Mouse (Mus musculus) intestine, embryonic 15.5 days (tissue): ENCODE data around the gene Arhgef10l. TPM values are rescaled to one million over a fixed set of nuclear protein-coding genes. Genes with fewer than 3 reads are reported as not detected.
A peak's percentile ranks its signal among the peaks of the same experiment; 100 is the strongest.

ENCODE experiments used
- ATAC-seq: fragments of 200-750 bp; cut with Nextera tagmentation; 2 replicates; pipeline ENCODE4 v1.8.0; 2017; ENCODE audit warnings: moderate TSS enrichment, moderate library complexity
- H3K27ac ChIP-seq: fragments of 300-500 bp; sonication (generic); 2 replicates; pipeline ENCODE4 v1.5.1; 2015; ENCODE audit warnings: mild to moderate bottlenecking, inconsistent platforms
- H3K27me3 ChIP-seq: fragments of 300-500 bp; sonication (generic); replicated peaks from 2 replicates; pipeline ENCODE4 v1.6.1; 2015; ENCODE audit warnings: inconsistent platforms
- H3K36me3 ChIP-seq: fragments of 300-500 bp; sonication (generic); 2 replicates; pipeline ENCODE4 v1.6.1; 2015; ENCODE audit warnings: inconsistent platforms
- H3K4me1 ChIP-seq: fragments of 300-500 bp; sonication (generic); replicated peaks from 2 replicates; pipeline ENCODE4 v1.6.1; 2015; ENCODE audit warnings: inconsistent platforms
- H3K4me2 ChIP-seq: fragments of 300-500 bp; sonication (generic); replicated peaks from 2 replicates; pipeline ENCODE4 v1.6.1; 2015; ENCODE audit warnings: mild to moderate bottlenecking, inconsistent platforms
- H3K4me3 ChIP-seq: fragments of 300-500 bp; sonication (generic); replicated peaks from 2 replicates; pipeline ENCODE4 v1.5.1; 2015; ENCODE audit warnings: inconsistent platforms
- H3K9ac ChIP-seq: fragments of 300-500 bp; sonication (generic); 2 replicates; pipeline ENCODE4 v1.6.1; 2015; ENCODE audit warnings: inconsistent platforms
- H3K9me3 ChIP-seq: fragments of 300-500 bp; sonication (generic); 2 replicates; pipeline ENCODE4 v1.6.1; 2016; ENCODE audit warnings: inconsistent platforms
- WGBS: fragments of 180-500 bp; shearing (Covaris S2); methylation state at CpG from one replicate; pipeline ENCODE4 v1.1.7; 2015; 5-methylcytosine and 5-hydroxymethylcytosine counted together
- polyA plus RNA-seq: library from polyadenylated mRNA; unstranded; fragments of >200 nt; fragmentation: Nextera tagmentation; extraction: Ambion mirVana; gene quantifications from 2 replicates; pipeline ENCODE4 v1.2.1, GENCODE M21; 2015

The Arhgef10l gene
- polyA plus RNA-seq, 1 experiment from 2014 or later, result 15.3 TPM

DNA sequence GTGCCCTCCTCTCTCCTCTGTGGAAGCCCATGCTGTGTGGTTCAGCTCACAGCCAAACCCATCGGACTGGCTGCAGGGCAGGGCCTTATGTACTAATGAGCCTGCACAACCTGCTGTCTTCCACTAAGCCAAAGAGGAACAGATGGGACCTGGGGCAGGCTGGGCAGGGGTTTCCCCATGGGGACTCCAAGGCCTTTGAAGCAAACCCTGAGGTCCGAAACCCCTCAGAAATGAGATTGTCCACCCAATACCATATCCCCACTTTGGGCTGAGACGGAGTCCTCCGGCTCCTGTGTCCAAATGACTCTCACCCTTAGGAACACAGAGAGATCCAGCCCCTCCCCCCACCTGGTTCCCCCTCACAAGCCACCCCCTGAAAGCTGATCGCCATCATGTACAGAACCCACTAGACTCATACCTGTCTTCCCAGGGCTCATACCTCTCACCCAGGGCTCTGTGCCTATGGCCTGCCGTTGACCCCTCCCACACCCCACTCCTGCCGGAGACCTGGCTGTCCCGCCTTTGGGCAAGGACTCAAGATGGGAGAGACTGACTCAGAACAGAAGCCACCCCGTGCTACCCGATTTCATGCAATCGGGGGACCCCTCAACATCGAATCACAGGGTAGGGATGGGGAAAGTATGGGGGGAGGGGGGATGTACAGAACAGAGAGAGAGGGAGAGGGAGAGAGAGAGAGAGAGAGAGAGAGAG lies 17.9 kb downstream of the Arhgef10l start:
- Histone ChIP-seq H3K9me3 (no peaks in the 10 kb centered on the region), H3K27me3 (no peaks in the 10 kb centered on the region), H3K9ac (peak overlapping the region; percentile 90), H3K27ac (peak overlapping the region; percentile 86; the same call in 1 of the 2 replicates), H3K4me2 (peak overlapping the region; percentile 79), H3K4me1 (peaks cover 24% of the 10 kb centered on the region), H3K36me3 (no peaks in the 10 kb centered on the region), H3K4me3 (peak overlapping the region; percentile 75)
- WGBS, result 7% methylated on average over 12 of the region's 12 CpGs
- ATAC-seq, result peak; percentile 62

DNA sequence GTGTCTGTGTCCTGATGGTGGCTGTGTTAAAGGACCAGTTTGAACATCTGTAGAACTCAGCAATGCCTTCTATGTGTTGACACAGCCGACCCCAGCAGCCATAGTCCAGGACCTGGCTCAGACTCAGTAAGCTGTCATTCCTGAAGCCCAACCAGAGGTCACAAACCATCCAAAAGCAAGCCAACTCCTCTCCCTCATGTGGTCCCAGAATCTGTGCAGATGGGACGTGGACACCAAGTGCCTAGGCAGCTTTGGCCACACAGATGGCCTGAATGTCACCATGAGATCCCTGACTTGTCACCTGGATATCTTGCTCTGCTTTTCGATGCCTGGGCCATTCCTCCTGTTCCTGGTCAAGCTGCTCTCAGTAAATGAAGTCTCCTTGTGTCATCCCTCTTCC lies 20.2 kb downstream of the Arhgef10l start:
- ATAC-seq, result no peak
- Histone ChIP-seq H3K4me2 (no peak overlapping the region), H3K9ac (no peak overlapping the region), H3K4me3 (no peak overlapping the region), H3K27me3 (no peaks in the 10 kb centered on the region), H3K27ac (no peak overlapping the region), H3K4me1 (peaks cover 28% of the 10 kb centered on the region), H3K9me3 (no peaks in the 10 kb centered on the region), H3K36me3 (0 out of 2 replicates have a peak, but pooled peaks cover 3% of the 10 kb centered on the region)
- 85% methylated on average over 3 of the region's 3 CpGs for WGBS

DNA sequence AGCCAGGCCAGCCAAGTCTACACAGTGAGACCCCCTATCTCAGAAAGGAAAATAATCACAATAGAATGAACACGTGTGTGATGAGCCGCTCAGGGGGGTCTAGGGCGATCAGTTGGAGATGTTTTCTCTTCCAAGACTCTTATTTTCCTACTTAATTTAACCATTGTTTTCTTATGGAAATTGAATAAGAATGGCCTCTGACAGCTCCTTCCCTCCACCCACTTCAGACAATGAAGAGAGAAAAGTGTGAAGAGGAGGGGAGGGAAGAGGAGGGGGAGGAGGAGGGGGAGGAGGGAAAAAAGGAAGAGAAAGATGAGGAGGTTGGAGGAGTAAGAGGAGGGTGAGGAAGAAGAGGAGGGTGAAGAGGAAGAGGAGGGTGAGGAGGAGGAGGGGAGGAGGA lies 21.1 kb downstream of the Arhgef10l start:
- WGBS, result 64% methylated on average over 3 of the region's 3 CpGs
- no peak for ATAC-seq
- peaks cover 30% of the 10 kb centered on the region for H3K4me1 ChIP-seq

GRCm38 (mm10) chr4:140644276-140644675 lies 21.5 kb downstream of the Arhgef10l start:
- peaks cover 26% of the 10 kb centered on the region for H3K4me1 ChIP-seq

More for the DNA sequence above, 21.1 kb downstream of the Arhgef10l start:
- Histone ChIP-seq H3K27me3 (no peaks in the 10 kb centered on the region), H3K9me3 (no peaks in the 10 kb centered on the region), H3K4me2 (no peak overlapping the region), H3K4me3 (no peak overlapping the region), H3K36me3 (0 out of 2 replicates have a peak, but pooled peaks cover 3% of the 10 kb centered on the region), H3K9ac (no peak overlapping the region), H3K27ac (no peak overlapping the region)

GRCm38 (mm10) chr4:140642378-140642777 lies 23.4 kb downstream of the Arhgef10l start:
- H3K36me3 ChIP-seq, result 0 out of 2 replicates have a peak, but pooled peaks cover 3% of the 10 kb centered on the region
- H3K4me2 ChIP-seq, result no peak overlapping the region
- H3K4me3 ChIP-seq, result no peak overlapping the region
- H3K27ac ChIP-seq, result no peak overlapping the region
- H3K9me3 ChIP-seq, result no peaks in the 10 kb centered on the region
- ATAC-seq, result no peak
- peaks cover 15% of the 10 kb centered on the region for H3K4me1 ChIP-seq
- no peaks in the 10 kb centered on the region for H3K27me3 ChIP-seq
- 75% methylated on average over 4 of the region's 4 CpGs for WGBS
- H3K9ac ChIP-seq, result no peak overlapping the region

More at GRCm38 (mm10) chr4:140644276-140644675, 21.5 kb downstream of the Arhgef10l start:
- 0 out of 2 replicates have a peak, but pooled peaks cover 3% of the 10 kb centered on the region for H3K36me3 ChIP-seq
- WGBS, result 78% methylated on average over 6 of the region's 6 CpGs
- H3K9ac ChIP-seq, result no peak overlapping the region
- H3K9me3 ChIP-seq, result no peaks in the 10 kb centered on the region
- no peaks in the 10 kb centered on the region for H3K27me3 ChIP-seq
- ATAC-seq, result no peak
- no peak overlapping the region for H3K27ac ChIP-seq
- H3K4me2 ChIP-seq, result no peak overlapping the region
- no peak overlapping the region for H3K4me3 ChIP-seq

GRCm38 (mm10) chr4:140641414-140641918 lies 24.3 kb downstream of the Arhgef10l start:
- no peak overlapping the region for H3K9ac ChIP-seq
- no peak overlapping the region for H3K4me3 ChIP-seq
- H3K27ac ChIP-seq, result no peak overlapping the region
- H3K36me3 ChIP-seq, result 0 out of 2 replicates have a peak, but pooled peaks cover 3% of the 10 kb centered on the region
- no peaks in the 10 kb centered on the region for H3K9me3 ChIP-seq
- no peaks in the 10 kb centered on the region for H3K27me3 ChIP-seq
- H3K4me1 ChIP-seq, result peaks cover 10% of the 10 kb centered on the region
- ATAC-seq, result no peak
- WGBS, result 58% methylated on average over 5 of the region's 5 CpGs
- no peak overlapping the region for H3K4me2 ChIP-seq

- H3K36me3 ChIP-seq, result 0 out of 2 replicates have a peak, but pooled peaks cover 3% of the 10 kb centered on the region
- WGBS, result 76% methylated on average over 9 of the region's 9 CpGs
- no peak overlapping the region for H3K9ac ChIP-seq
- H3K4me2 ChIP-seq, result no peak overlapping the region
- H3K4me3 ChIP-seq, result no peak overlapping the region
- H3K4me1 ChIP-seq, result peaks cover 18% of the 10 kb centered on the region
- no peaks in the 10 kb centered on the region for H3K9me3 ChIP-seq
- H3K27me3 ChIP-seq, result no peaks in the 10 kb centered on the region
- no peak for ATAC-seq
- no peak overlapping the region for H3K27ac ChIP-seq
Measured at GRCm38 (mm10) chr4:140640668-140641067, 25.1 kb downstream of the Arhgef10l start.

DNA sequence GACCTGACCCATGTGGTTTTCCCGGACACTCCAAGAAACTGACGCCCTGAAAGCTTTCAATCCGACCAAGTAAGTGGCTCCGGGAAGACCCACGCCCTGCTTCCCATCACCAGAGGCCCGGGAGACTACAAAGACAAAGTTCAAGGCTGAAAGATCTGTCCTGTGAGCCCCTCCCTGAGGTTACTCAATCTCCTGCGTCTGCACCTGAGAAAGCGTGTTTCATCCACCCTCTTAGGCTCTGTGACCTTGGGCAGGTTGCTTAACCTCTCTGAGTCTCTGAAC lies 25.6 kb downstream of the Arhgef10l start:
- H3K27ac ChIP-seq, result no peak overlapping the region
- H3K27me3 ChIP-seq, result no peaks in the 10 kb centered on the region
- WGBS, result 66% methylated on average over 8 of the region's 8 CpGs
- no peaks in the 10 kb centered on the region for H3K9me3 ChIP-seq
- peak; percentile 62 for ATAC-seq
- peaks cover 20% of the 10 kb centered on the region for H3K4me1 ChIP-seq
- H3K36me3 ChIP-seq, result 0 out of 2 replicates have a peak, but pooled peaks cover 3% of the 10 kb centered on the region
- H3K4me3 ChIP-seq, result no peak overlapping the region
- H3K4me2 ChIP-seq, result no peak overlapping the region
- no peak overlapping the region for H3K9ac ChIP-seq

- no peak overlapping the region for H3K9ac ChIP-seq
- 91% methylated on average over 28 of the region's 28 CpGs for WGBS
- H3K4me2 ChIP-seq, result no peak overlapping the region
- H3K27ac ChIP-seq, result no peak overlapping the region
- H3K27me3 ChIP-seq, result no peaks in the 10 kb centered on the region
- H3K36me3 ChIP-seq, result 0 out of 2 replicates have a peak, but pooled peaks cover 3% of the 10 kb centered on the region
- ATAC-seq, result peak; percentile 45
- no peaks in the 10 kb centered on the region for H3K9me3 ChIP-seq
- H3K4me1 ChIP-seq, result peaks cover 24% of the 10 kb centered on the region
- no peak overlapping the region for H3K4me3 ChIP-seq
Measured at GRCm38 (mm10) chr4:140639431-140640241, 26.2 kb downstream of the Arhgef10l start.

GRCm38 (mm10) chr4:140638591-140638990 lies 27.2 kb downstream of the Arhgef10l start:
- 95% methylated on average over 5 of the region's 5 CpGs for WGBS
- ATAC-seq, result no peak
- Histone ChIP-seq H3K36me3 (0 out of 2 replicates have a peak, but pooled peaks cover 3% of the 10 kb centered on the region), H3K27me3 (no peaks in the 10 kb centered on the region), H3K9me3 (no peaks in the 10 kb centered on the region), H3K4me2 (no peak overlapping the region), H3K4me3 (no peak overlapping the region), H3K4me1 (peaks cover 27% of the 10 kb centered on the region), H3K27ac (no peak overlapping the region), H3K9ac (no peak overlapping the region)

- no peak overlapping the region for H3K4me2 ChIP-seq
- no peaks in the 10 kb centered on the region for H3K36me3 ChIP-seq
- H3K9ac ChIP-seq, result no peak overlapping the region
- no peaks in the 10 kb centered on the region for H3K27me3 ChIP-seq
- WGBS, result 80% methylated on average over 8 of the region's 8 CpGs
- no peak overlapping the region for H3K27ac ChIP-seq
- H3K4me3 ChIP-seq, result no peak overlapping the region
- H3K4me1 ChIP-seq, result peaks cover 27% of the 10 kb centered on the region
- no peak for ATAC-seq
- no peaks in the 10 kb centered on the region for H3K9me3 ChIP-seq
Measured at GRCm38 (mm10) chr4:140637269-140637668, 28.5 kb downstream of the Arhgef10l start.

DNA sequence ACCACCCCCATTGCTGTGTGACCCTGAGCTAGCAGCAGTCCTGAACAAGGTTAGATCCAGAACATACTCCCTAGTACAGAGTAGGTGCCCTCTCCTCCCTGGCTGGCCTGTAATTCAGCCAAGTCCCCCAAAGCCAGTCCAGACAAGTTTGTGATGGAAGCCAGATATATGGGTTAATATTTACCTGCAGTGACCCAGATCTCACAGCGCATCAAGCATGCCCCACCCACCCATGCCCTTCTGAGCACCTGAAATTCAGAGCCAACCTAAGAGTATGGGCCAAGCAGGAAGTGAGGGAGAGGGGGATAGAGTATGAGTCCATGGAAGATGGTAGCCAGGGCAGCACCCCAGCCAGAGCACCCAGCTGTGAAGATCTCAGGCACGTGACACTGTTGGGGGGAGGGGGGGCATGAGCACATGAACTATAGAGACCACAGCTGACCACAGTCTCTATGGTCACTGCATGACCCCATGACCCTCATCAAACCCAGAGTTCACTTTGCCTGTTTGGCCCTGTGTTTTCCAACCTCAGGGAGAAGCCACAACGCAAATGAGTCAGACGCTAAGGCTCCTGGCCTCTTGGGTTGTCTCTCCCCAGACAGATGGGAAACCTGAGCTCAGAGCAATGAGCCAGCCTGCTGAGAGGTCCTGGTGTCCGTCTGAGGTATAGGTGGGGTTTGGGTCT lies 29.4 kb downstream of the Arhgef10l start:
- H3K36me3 ChIP-seq, result no peaks in the 10 kb centered on the region
- peaks cover 28% of the 10 kb centered on the region for H3K4me1 ChIP-seq
- no peak overlapping the region for H3K4me3 ChIP-seq
- 39% methylated on average over 5 of the region's 5 CpGs for WGBS
- H3K27me3 ChIP-seq, result no peaks in the 10 kb centered on the region
- no peaks in the 10 kb centered on the region for H3K9me3 ChIP-seq
- ATAC-seq, result peak; percentile 58
- no peak overlapping the region for H3K9ac ChIP-seq
- H3K4me2 ChIP-seq, result no peak overlapping the region
- H3K27ac ChIP-seq, result no peak overlapping the region
